Mouse (Mus musculus) liver, embryonic 15.5 days (tissue): ENCODE data around the gene Stfa1. TPM values are rescaled to one million over a fixed set of nuclear protein-coding genes. Genes with fewer than 3 reads are reported as not detected.
"Not testable (repeated sequence)": the region's sequence is repeated elsewhere in the genome, so short reads cannot be mapped to it uniquely, and the experiment has no call there.

Source experiments
- ATAC-seq: fragments of 200-750 bp; cut with Nextera tagmentation; 2 replicates; pipeline ENCODE4 v1.8.0; 2017; ENCODE audit warnings: moderate number of reproducible peaks, mild to moderate bottlenecking, moderate library complexity; ENCODE audit not compliant: insufficient read depth
- H3K27ac ChIP-seq: fragments of 300-500 bp; sonication (generic); replicated peaks from 2 replicates; pipeline ENCODE4 v1.5.1; 2015; ENCODE audit warnings: mild to moderate bottlenecking, inconsistent platforms
- H3K27me3 ChIP-seq: fragments of 300-500 bp; sonication (generic); 2 replicates; pipeline ENCODE4 v1.6.1; 2015; ENCODE audit warnings: mild to moderate bottlenecking, inconsistent platforms
- H3K36me3 ChIP-seq: fragments of 300-500 bp; sonication (generic); replicated peaks from 2 replicates; pipeline ENCODE4 v1.6.1; 2015; ENCODE audit warnings: moderate library complexity, mild to moderate bottlenecking, inconsistent platforms
- H3K4me1 ChIP-seq: fragments of 300-500 bp; sonication (generic); replicated peaks from 2 replicates; pipeline ENCODE4 v1.6.1; 2015; ENCODE audit warnings: inconsistent platforms
- H3K4me2 ChIP-seq: fragments of 300-500 bp; sonication (generic); 2 replicates; pipeline ENCODE4 v1.6.1; 2015; ENCODE audit warnings: moderate library complexity, mild to moderate bottlenecking, inconsistent platforms
- H3K4me3 ChIP-seq: fragments of 300-500 bp; sonication (generic); replicated peaks from 2 replicates; pipeline ENCODE4 v1.5.1; 2015; ENCODE audit warnings: mild to moderate bottlenecking, inconsistent platforms
- H3K9ac ChIP-seq: fragments of 300-500 bp; sonication (generic); 2 replicates; pipeline ENCODE4 v1.6.1; 2015; ENCODE audit warnings: moderate library complexity, mild to moderate bottlenecking, inconsistent platforms
- H3K9me3 ChIP-seq: fragments of 300-500 bp; sonication (generic); replicated peaks from 2 replicates; pipeline ENCODE4 v1.6.1; 2016; ENCODE audit warnings: inconsistent platforms
- WGBS: fragments of 180-500 bp; shearing (Covaris S2); methylation state at CpG from one replicate; pipeline ENCODE4 v1.1.7; 2015; ENCODE audit warnings: mixed read lengths; ENCODE audit not compliant: insufficient replicate concordance; 5-methylcytosine and 5-hydroxymethylcytosine counted together
- polyA plus RNA-seq: library from polyadenylated mRNA; unstranded; fragments of >200 nt; fragmentation: Nextera tagmentation; extraction: Ambion mirVana; gene quantifications from 2 replicates; pipeline ENCODE4 v1.2.1, GENCODE M21; 2015

Stfa1 gene
- polyA plus RNA-seq: 449 and 596 TPM in 2 replicates

DNA sequence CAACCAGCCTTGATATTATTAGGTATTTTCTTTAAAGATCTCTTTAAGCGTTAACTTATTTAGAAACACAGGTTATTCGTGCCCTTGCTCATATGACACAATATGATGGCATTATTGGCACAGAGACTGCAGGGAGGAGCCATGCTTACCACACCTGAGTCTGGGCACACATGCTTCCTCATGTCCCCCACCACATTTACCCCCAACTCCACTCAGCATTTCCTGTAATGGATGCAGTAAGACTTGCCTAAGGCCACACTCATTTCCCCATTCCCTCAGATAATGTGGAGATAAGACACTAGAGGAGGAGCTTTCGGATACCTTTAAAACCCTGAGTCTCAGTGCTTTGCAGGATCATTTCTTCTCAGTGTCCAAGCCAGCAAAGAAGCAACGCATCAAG, at the start of gene Stfa1:
Gene Stfa1 (plus strand): TSS at position 156 of the 400 bp plus-strand sequence.
- not testable (repeated sequence) for ATAC-seq, H3K27me3 ChIP-seq, H3K36me3 ChIP-seq, H3K9me3 ChIP-seq, H3K9ac ChIP-seq, H3K4me1 ChIP-seq, H3K27ac ChIP-seq, H3K4me2 ChIP-seq
- WGBS: 61% methylated on average over 4 of the region's 4 CpGs
- peak within 1 kb of the TSS; percentile 1; the same call in 1 of the 2 replicates for H3K4me3 ChIP-seq

DNA sequence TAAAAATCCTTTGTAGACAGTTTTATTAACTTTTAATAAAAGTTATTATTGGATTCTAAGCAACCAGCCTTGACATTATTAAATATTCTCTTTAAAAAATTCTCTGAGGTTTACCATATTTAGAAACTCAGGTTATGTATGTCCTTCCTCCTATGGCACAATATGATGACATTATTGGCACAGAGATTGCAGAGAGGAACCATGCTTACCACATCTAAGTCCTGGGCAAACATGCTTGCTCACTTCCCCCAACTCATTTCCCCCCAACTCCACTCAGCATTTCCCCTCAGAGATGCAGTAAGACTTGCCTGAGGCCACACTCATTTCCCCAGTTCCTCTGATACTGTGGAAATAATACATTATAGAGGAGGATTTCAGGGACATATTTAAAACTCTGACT, 16.2 kb upstream of the Stfa1 start:
- not testable (repeated sequence) for H3K4me1 ChIP-seq, H3K27me3 ChIP-seq, H3K27ac ChIP-seq, H3K4me2 ChIP-seq, ATAC-seq, H3K4me3 ChIP-seq, H3K9me3 ChIP-seq, H3K36me3 ChIP-seq, H3K9ac ChIP-seq

GRCm38 (mm10) chr16:36289140-36289539, 12.4 kb downstream of the Stfa1 start:
- no peaks in the 10 kb centered on the region for H3K36me3 ChIP-seq
- no peaks in the 10 kb centered on the region for H3K9me3 ChIP-seq
- H3K4me3 ChIP-seq: no peak overlapping the region
- WGBS: 38% methylated on average over 4 of the region's 4 CpGs
- no peak overlapping the region for H3K27ac ChIP-seq
- no peaks in the 10 kb centered on the region for H3K27me3 ChIP-seq
- no peak for ATAC-seq
- no peaks in the 10 kb centered on the region for H3K4me1 ChIP-seq
- no peak overlapping the region for H3K4me2 ChIP-seq
- H3K9ac ChIP-seq: no peak overlapping the region

- WGBS: 29% methylated on average over 4 of the region's 4 CpGs
These were observed 30.9 kb downstream of the Stfa1 start for GRCm38 (mm10) chr16:36307631-36308030.

DNA sequence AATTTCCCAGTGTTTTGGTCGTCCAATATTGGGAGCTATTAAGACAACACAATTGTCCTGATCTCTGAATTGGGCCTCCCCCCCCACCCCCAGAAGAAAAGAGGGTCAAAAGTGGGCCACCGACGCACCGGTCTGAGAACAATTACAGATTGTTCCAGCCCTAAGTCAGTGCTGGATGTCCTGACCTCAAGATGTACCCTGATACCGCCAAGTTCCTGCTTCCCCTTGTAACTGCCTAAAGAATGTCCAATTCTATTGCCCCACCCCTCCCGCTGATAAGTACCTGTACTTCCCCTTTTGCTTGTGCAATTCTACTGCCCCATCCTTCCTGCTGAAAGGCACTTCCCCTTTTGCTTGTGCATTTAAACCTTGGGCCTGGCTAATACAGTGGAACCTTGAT, 39.4 kb downstream of the Stfa1 start:
- not testable (repeated sequence) for H3K27ac ChIP-seq, H3K4me2 ChIP-seq, ATAC-seq, H3K9ac ChIP-seq, H3K9me3 ChIP-seq, H3K4me3 ChIP-seq, H3K4me1 ChIP-seq, H3K36me3 ChIP-seq, H3K27me3 ChIP-seq
- 68% methylated on average over 6 of the region's 6 CpGs for WGBS

More at GRCm38 (mm10) chr16:36307631-36308030, 30.9 kb downstream of the Stfa1 start:
- Histone ChIP-seq H3K4me3 (no peak overlapping the region), H3K9ac (no peak overlapping the region), H3K27ac (no peak overlapping the region), H3K36me3 (no peaks in the 10 kb centered on the region), H3K9me3 (no peaks in the 10 kb centered on the region), H3K4me2 (no peak overlapping the region), H3K27me3 (no peaks in the 10 kb centered on the region), H3K4me1 (no peaks in the 10 kb centered on the region)
- ATAC-seq: no peak

DNA sequence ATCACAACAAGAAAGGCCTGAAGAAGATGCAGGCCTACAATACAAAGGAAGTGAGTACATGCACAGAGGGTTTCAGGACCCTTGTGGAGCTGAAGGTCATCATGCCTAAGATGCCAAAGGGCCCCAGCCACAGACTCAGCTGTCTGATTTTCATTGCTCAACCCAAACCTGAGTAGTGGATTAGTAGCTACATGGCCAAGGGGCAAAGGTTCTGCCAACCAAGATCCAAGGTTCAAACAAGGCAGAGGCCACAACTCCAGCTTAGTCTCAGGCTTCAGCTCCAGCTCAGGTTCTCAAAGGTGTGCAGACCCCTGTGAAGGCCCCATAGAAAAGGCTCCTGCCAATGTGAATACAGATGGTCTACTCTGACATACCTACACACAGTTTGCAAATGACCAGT, 42.5 kb downstream of the Stfa1 start:
- Histone ChIP-seq H3K9me3 (no peaks in the 10 kb centered on the region), H3K4me3 (no peak overlapping the region), H3K27ac (no peak overlapping the region), H3K27me3 (no peaks in the 10 kb centered on the region), H3K4me1 (no peaks in the 10 kb centered on the region), H3K9ac (no peak overlapping the region), H3K36me3 (no peaks in the 10 kb centered on the region), H3K4me2 (no peak overlapping the region)
- ATAC-seq: no peak

- WGBS: 36% methylated on average over 3 of the region's 3 CpGs
- Histone ChIP-seq H3K9ac (no peak within 1 kb of the TSS), H3K9me3 (no peaks in the 10 kb centered on the region), H3K4me1 (no peaks in the 10 kb centered on the region), H3K36me3 (no peaks in the 10 kb centered on the region), H3K4me3 (no peak within 1 kb of the TSS), H3K27ac (no peak within 1 kb of the TSS), H3K4me2 (no peak within 1 kb of the TSS), H3K27me3 (no peaks in the 10 kb centered on the region)
- no peak for ATAC-seq
These were observed 57.5 kb downstream of the Stfa1 start, which contains the start of gene BC117090 for GRCm38 (mm10) chr16:36334232-36334631. Gene BC117090, minus strand, starts transcription at chr16:36334332.

Other genes with a start within 250 kb of the Stfa1 start
- 2.3 and 2.5 TPM in 2 replicates for gene Wdr5b, start 235.8 kb upstream of the Stfa1 start, polyA plus RNA-seq
- 189 and 192 TPM in 2 replicates for gene Fam162a, start 205.4 kb upstream of the Stfa1 start, polyA plus RNA-seq
- 39.3 and 42.4 TPM in 2 replicates for gene Ccdc58, start 205.3 kb upstream of the Stfa1 start, polyA plus RNA-seq
- 0.03 TPM in 1 of 2 replicates, not detected in the other for gene Csta1, start 145.7 kb upstream of the Stfa1 start, polyA plus RNA-seq
- 56.4 and 66.8 TPM in 2 replicates for gene Stfa2l1, start 120.1 kb upstream of the Stfa1 start, polyA plus RNA-seq
- gene Gm5483, start 92.7 kb upstream of the Stfa1 start, polyA plus RNA-seq: 193 and 234 TPM in 2 replicates
- 6.7 TPM in 2 replicates for gene Gm5416, start 66.5 kb upstream of the Stfa1 start, polyA plus RNA-seq
- 14.7 and 17.8 TPM in 2 replicates for gene 2010005H15Rik, start 55.5 kb upstream of the Stfa1 start, polyA plus RNA-seq
- gene BC117090, start 57.4 kb downstream of the Stfa1 start, polyA plus RNA-seq: 1.5 and 1.8 TPM in 2 replicates
- 382 and 487 TPM in 2 replicates for gene BC100530, start 90.8 kb downstream of the Stfa1 start, polyA plus RNA-seq
- gene Stfa2, start 131.5 kb downstream of the Stfa1 start, polyA plus RNA-seq: 33.2 and 37.7 TPM in 2 replicates
- 68.5 and 84.9 TPM in 2 replicates for gene Stfa3, start 178.4 kb downstream of the Stfa1 start, polyA plus RNA-seq